Mouse (Mus musculus) NIH3T3 (cell line): ENCODE measurements around the gene 5430419D17Rik.

Experiments used
- DNase-seq: peaks from one replicate; pipeline ENCODE4 v3.0.0-alpha.2; 2012; ENCODE audit warnings: low read depth

Gene 5430419D17Rik

DNA sequence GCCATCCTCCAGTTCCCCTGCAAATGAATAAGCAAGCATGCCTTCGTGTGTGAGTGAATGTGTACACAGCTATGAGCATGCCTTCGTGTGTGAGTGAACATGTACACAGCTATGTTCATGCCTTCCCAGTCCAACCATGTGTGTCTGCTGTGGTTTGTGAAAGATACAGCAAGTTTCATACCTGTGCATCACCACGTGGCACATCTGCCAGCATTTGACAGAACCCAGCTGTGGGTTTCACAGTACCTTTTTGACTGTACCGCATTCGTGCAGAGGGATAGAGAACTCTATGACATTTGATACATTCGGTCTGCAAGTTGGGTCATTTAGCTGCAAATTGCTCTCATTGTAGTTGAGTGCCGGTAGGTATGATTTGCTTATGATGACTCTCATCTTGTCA lies 140.3 kb downstream of the 5430419D17Rik start:
- no peak for DNase-seq

DNA sequence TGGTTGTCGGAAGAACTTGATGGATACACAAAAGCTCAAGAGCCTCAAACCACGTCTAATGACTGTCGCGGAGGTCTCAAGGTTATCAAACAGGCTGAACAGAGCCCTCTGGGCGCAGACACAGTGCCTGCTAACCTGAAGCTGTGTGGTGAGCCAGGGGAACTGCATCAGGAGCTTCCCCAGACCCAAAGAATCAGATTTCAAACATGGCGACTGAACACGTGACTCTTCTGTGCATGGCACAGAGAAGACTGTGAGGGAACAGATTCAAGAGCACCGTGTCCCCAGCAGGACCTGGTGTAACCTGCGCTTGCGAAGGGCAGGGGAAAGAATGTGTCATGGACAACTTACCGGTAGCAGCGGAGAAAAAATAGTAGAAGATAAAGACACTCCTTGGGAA lies 143.4 kb downstream of the 5430419D17Rik start:
- no peak for DNase-seq

DNA sequence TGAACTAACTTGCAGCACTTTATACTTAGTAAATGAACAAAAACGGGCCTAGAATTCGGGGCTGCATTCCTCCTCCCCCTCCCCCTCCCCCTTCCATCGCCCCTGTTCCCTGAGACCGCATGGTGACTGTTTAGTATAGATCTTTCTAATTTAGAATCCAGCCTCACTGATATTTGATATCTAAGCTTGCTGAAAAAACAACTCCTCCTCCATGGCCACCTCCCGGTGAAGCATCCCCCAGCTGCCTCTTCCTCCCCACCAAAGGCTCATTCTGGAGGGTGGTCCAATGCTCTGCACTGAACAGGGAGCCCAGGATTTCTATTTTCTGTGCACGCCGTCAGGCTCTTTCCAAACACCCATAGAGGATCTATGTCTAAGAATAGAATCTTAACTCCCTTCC lies 144.1 kb downstream of the 5430419D17Rik start:
- no peak for DNase-seq

DNA sequence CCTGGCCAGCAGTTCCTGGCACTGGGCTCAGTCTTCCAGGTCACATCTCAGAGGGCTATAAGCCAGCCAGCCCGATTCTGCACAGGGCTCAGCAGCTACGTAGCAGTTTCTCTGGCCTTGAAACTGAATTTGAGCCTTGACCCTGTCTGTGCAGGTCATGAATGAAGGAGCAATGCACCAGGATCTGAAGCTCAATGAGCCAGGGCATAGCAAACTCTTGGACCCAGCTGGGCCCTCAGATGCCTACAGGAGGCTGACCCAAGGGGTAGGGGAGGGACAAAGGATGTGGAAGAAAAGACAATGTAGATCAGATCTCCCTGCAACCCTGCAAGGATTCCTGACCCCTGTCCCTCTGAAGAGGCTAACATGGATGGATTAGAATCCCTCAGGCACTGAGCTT lies 148.0 kb downstream of the 5430419D17Rik start, which contains the start of gene Cuzd1:
Gene Cuzd1, minus strand, starts transcription at position 101 of the 400 bp plus-strand sequence.
- no peak for DNase-seq

DNA sequence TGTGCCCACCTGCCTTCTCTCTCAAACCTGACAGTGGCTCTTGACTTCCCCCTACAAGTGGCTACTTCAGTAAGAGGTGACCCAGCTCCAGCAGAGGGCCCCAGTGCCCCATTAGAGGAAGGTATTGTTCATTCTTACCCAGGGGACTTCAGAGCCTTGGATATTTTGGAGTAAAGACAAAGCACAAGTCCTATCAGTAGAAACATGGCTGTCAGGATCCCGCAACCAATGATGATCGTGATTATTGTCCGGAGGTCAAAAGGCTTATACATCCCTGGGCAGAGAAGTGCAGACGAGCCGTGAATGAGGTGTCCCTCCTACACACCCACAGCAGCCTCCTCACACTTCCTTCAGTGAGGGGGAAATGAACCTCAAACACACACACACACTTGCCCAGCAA lies 152.9 kb downstream of the 5430419D17Rik start:
- DNase-seq: peak; percentile 2

DNA sequence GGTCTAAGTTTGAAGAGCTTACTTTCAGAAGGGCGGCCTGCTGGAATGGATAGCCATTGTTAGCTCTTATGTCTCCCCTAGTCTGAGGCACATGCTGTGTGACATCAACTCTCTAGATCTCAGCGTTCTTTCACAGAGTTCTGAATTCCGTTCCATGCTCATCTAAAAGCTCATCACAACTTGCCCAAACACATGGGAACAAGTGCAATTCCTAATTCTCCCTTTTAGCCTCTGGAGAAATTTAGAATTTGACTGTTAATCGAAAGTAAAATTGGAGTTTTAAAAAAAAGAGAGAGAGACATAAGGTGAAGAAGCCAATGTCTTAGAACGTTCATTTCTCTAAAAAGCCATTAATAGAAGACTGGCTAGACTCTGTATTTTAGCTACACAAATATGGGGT lies 155.2 kb downstream of the 5430419D17Rik start, which contains the start of gene Fam24b:
Gene Fam24b, minus strand, starts transcription at position 101 of the 400 bp plus-strand sequence.
- no peak for DNase-seq

DNA sequence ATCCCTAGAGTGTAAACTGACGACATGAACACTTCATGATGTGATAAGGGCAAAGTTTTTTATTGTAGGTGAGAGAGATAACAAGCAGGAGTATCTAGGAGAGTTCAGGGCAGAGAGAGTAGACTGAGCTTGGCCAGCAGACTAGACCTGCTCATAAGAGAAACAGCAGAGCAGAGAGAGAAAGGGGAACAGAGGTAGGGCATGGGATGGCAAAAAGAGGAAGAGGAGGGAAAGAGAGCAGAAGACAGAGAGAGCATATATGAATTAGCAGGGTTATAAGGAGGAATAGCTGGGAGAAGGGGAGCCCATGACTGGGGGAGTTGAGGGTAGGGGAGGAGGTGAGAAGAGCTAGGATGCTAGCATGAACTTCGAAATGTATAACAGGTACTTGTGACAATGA lies 157.5 kb downstream of the 5430419D17Rik start:
- DNase-seq: no peak

DNA sequence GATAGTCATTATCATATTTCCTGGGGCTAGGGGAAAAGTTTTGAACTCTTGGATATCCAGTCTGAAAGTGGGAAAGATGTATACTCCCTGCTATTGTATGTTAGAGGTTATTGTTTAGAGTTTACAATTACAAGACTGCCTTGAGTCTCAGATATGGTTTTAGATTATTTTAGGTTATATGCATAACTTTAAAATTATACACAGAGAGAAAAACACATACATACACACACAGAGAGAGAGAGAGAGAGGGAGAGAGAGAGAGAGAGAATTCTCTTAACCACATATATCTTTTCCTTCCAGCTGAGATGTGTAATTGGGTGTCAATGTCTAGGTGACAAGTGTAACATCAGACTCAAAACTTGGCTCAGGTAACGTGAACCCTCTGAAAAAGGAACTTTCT lies 159.4 kb downstream of the 5430419D17Rik start, which contains the start of gene Fam24a:
Gene Fam24a, plus strand, starts transcription at position 301 of the 400 bp plus-strand sequence.
- DNase-seq: no peak

DNA sequence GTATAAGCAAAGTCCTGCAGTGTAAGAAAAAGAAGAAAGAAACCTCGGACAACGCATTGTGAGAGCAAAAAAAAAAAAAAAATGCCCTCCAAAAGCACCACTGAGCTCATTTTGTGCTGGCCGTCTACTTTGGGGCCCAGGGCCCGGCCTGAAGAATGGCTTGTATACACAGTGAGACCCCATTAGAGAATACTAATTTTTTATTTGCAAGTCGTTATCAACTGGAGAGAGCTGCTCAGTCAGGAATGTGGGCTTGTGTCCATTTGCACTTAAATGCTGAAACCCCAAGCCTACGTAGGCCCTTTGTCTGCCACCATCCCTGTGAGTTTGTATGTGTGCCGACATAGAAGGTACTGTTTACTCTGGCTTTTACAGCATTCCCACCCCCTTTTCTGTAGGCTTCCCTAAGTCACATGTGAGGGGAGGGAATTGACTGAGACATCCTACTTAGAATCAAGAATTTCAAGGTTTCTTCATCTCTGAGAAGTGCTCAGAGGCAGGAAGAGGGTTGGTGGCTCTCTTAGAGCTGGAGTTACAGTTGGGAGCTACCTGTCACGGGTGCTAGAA lies 163.4 kb downstream of the 5430419D17Rik start:
- no peak for DNase-seq

DNA sequence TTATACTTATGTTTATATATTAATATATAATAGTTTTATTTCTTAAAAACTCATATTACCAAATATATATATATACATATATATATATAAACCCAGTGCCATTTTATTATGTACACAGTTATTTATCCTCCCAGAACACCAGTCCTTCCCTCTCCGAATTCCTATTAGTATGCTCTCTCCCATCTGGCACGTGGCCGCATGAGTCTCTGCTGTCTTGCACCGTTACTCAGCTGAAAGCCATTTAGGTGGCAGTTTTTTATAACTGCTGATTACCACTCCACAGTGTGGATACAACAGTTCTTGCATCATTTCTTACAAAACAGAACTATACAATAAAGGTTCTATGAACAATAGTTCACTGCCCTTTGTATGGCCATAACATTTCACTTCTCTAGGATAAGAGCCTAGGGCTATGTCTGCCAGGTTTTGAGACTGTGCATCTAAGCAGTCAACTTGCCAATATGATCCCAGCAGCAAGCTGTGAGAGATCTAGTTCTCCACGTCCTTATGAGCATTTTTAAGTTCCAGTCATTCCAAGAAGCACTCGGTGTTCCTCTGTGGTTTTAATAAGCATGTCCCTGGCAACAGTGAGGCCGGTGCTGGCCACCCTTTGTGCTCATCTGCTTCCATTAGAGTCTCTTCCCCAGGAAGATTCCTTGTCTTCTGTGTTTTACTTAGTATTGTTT lies 171.8 kb downstream of the 5430419D17Rik start:
- DNase-seq: peak; percentile 36
